In the genomic region with DNA sequence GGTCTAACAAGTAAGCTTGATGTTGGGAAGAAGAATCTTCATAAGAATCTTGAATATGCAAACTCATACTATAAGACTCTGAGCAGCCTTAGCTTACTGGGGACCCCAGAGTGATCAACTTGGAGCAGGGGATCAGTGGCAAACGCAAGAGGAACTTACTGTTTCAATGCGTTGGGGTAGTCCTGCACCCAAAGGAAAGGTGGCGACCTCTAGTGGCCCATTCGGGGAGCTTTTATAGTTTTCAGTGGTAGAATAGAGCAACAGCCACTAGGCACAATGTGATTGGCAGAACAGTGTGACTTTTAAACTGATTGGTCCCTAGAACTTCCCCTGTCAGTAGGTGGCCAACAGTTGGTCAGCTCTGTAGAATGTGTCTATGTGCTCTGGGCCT, we compare ENCODE assay signal across 10 mouse cellular contexts.
A peak's percentile ranks its signal among the peaks of the same experiment; 100 is the strongest.
DNase-seq lines count a peak whose midpoint lies in the region; ATAC-seq and TF ChIP-seq lines count a peak whose summit lies in the region.
"Had no signal": no experiment of that assay in that cellular context is flagged by ENCODE, and none has a peak within 500 bp of the region (broad histone marks: within the 10 kb centered on the region; RNA-seq: fewer than 3 reads in every experiment).

No protein-coding gene starts in this region.

- H3K4me2 ChIP-seq in forebrain, embryonic 11.5 days (ENCODE audit: low read depth, low read length, severe bottlenecking): no peak overlapping the region
- no peak overlapping the region for H3K4me2 ChIP-seq in forebrain, embryonic 15.5 days (replicated peaks)
- no peak overlapping the region for H3K4me2 ChIP-seq in lung, embryonic 14.5 days
- H3K4me2 ChIP-seq in forebrain, embryonic 12.5 days: no peak overlapping the region
- H3K4me2 ChIP-seq: neural tube, embryonic 15.5 days had no signal

- DNase-seq in forebrain, embryonic 11.5 days (ENCODE audit: low spot score): no peak
- peak; percentile 4 for DNase-seq in lung, embryonic 14.5 days
- DNase-seq in lung, postnatal 4 days: no peak
- DNase-seq in heart, adult 9 months (ENCODE audit: low spot score in 2 of 2): no peak

- no peak overlapping the region for H3K9ac ChIP-seq in forebrain, embryonic 11.5 days (ENCODE audit: low read length)
- no peak overlapping the region for H3K9ac ChIP-seq in forebrain, embryonic 15.5 days (replicated peaks)
- no peak overlapping the region for H3K9ac ChIP-seq in lung, embryonic 14.5 days
- H3K9ac ChIP-seq in forebrain, embryonic 12.5 days: no peak overlapping the region
- H3K9ac ChIP-seq: neural tube, embryonic 15.5 days had no signal

- 0 out of 2 replicates have a peak, but pooled peaks have one; percentile 39 for ATAC-seq in forebrain, embryonic 11.5 days (replicated peaks; ENCODE audit: low FRiP score)
- ATAC-seq in forebrain, embryonic 15.5 days (replicated peaks): no peak
- ATAC-seq in lung, embryonic 14.5 days (ENCODE audit: insufficient read depth): no peak
- ATAC-seq in megakaryocyte progenitor cell, adult 5-6 weeks (replicated peaks; ENCODE audit: poor library complexity): peak; percentile 50; the same call in 1 of the 2 replicates
- no peak for ATAC-seq in forebrain, embryonic 12.5 days (ENCODE audit: low FRiP score)

- 42% methylated on average over 4 of the region's 4 CpGs for WGBS in forebrain, embryonic 11.5 days
- 52% methylated on average over 4 of the region's 4 CpGs for WGBS in forebrain, embryonic 15.5 days
- 43% methylated on average over 4 of the region's 4 CpGs for WGBS in lung, embryonic 14.5 days
- 55% methylated on average over 4 of the region's 4 CpGs for WGBS in forebrain, embryonic 12.5 days

- no peak overlapping the region for H3K27ac ChIP-seq in forebrain, embryonic 11.5 days (ENCODE audit: low read depth, low read length)
- no peak overlapping the region for H3K27ac ChIP-seq in forebrain, embryonic 15.5 days (replicated peaks)
- no peak overlapping the region for H3K27ac ChIP-seq in lung, embryonic 14.5 days (ENCODE audit: low read depth)
- H3K27ac ChIP-seq in bone marrow macrophage, adult 2 months (ENCODE audit: insufficient read depth, low read depth, low read length): no peak overlapping the region
- no peak overlapping the region for H3K27ac ChIP-seq in forebrain, embryonic 12.5 days
- H3K27ac ChIP-seq: neural tube, embryonic 15.5 days had no signal

- no peaks in the 10 kb centered on the region for H3K9me3 ChIP-seq in forebrain, embryonic 11.5 days (ENCODE audit: control insufficient read depth, low read length)
- no peaks in the 10 kb centered on the region for H3K9me3 ChIP-seq in forebrain, embryonic 15.5 days
- no peaks in the 10 kb centered on the region for H3K9me3 ChIP-seq in lung, embryonic 14.5 days (ENCODE audit: low read depth, low read length)
- H3K9me3 ChIP-seq in forebrain, embryonic 12.5 days: no peaks in the 10 kb centered on the region
- H3K9me3 ChIP-seq: neural tube, embryonic 15.5 days had no signal

- no peaks in the 10 kb centered on the region for H3K4me1 ChIP-seq in forebrain, embryonic 11.5 days (replicated peaks; ENCODE audit: control insufficient read depth, insufficient read depth, low read length)
- H3K4me1 ChIP-seq in forebrain, embryonic 15.5 days: no peaks in the 10 kb centered on the region
- H3K4me1 ChIP-seq in lung, embryonic 14.5 days (ENCODE audit: insufficient read depth): no peaks in the 10 kb centered on the region
- H3K4me1 ChIP-seq in bone marrow macrophage, adult 2 months (ENCODE audit: control insufficient read depth, insufficient read depth, low read length): no peaks in the 10 kb centered on the region
- H3K4me1 ChIP-seq in forebrain, embryonic 12.5 days: no peaks in the 10 kb centered on the region
- H3K4me1 ChIP-seq: neural tube, embryonic 15.5 days had no signal

- no peaks in the 10 kb centered on the region for H3K27me3 ChIP-seq in forebrain, embryonic 11.5 days (ENCODE audit: control insufficient read depth, insufficient read depth, low read length)
- no peaks in the 10 kb centered on the region for H3K27me3 ChIP-seq in forebrain, embryonic 15.5 days
- H3K27me3 ChIP-seq in lung, embryonic 14.5 days (ENCODE audit: insufficient read depth, low read length): no peaks in the 10 kb centered on the region
- no peaks in the 10 kb centered on the region for H3K27me3 ChIP-seq in forebrain, embryonic 12.5 days
- H3K27me3 ChIP-seq: CH12.LX; neural tube, embryonic 15.5 days had no signal

- no peaks in the 10 kb centered on the region for H3K36me3 ChIP-seq in forebrain, embryonic 11.5 days (ENCODE audit: control insufficient read depth, insufficient read depth, low read length)
- no peaks in the 10 kb centered on the region for H3K36me3 ChIP-seq in forebrain, embryonic 15.5 days
- no peaks in the 10 kb centered on the region for H3K36me3 ChIP-seq in lung, embryonic 14.5 days (ENCODE audit: insufficient read depth)
- no peaks in the 10 kb centered on the region for H3K36me3 ChIP-seq in forebrain, embryonic 12.5 days (replicated peaks)
- H3K36me3 ChIP-seq: neural tube, embryonic 15.5 days had no signal

- no peak for TF ChIP-seq POLR2A in bone marrow macrophage, adult 2 months (IDR thresholded peaks at IDR 0.05; ENCODE audit: borderline replicate concordance, low read depth, low read length)

- H3K4me3 ChIP-seq in forebrain, embryonic 11.5 days (ENCODE audit: low read depth, low read length): no peak overlapping the region
- no peak overlapping the region for H3K4me3 ChIP-seq in forebrain, embryonic 15.5 days
- H3K4me3 ChIP-seq in lung, embryonic 14.5 days (ENCODE audit: low read depth, low read length): no peak overlapping the region
- no peak overlapping the region for H3K4me3 ChIP-seq in bone marrow macrophage, adult 2 months (ENCODE audit: insufficient read depth, low read length)
- H3K4me3 ChIP-seq in forebrain, embryonic 12.5 days (replicated peaks): no peak overlapping the region
- H3K4me3 ChIP-seq: neural tube, embryonic 15.5 days had no signal

- no peak for TF ChIP-seq CTCF in lung, embryonic 14.5 days (IDR thresholded peaks at IDR 0.05; ENCODE audit: low read depth)
- TF ChIP-seq CTCF in bone marrow macrophage, adult 2 months (IDR thresholded peaks at IDR 0.05; ENCODE audit: low read depth, low read length): peak; percentile 36

Comparison
In these comparisons a context has a peak if more than half of its experiments do, and no peak if none do; other contexts are left out.
1. ATAC-seq: peak in forebrain, embryonic 11.5 days (single experiment) and megakaryocyte progenitor cell, adult 5-6 weeks (single experiment); none in forebrain, embryonic 15.5 days (single experiment), lung, embryonic 14.5 days (single experiment) and forebrain, embryonic 12.5 days (single experiment).